Mouse (Mus musculus) forebrain, embryonic 16.5 days (tissue): ENCODE data around the gene Tbc1d9b. TPM values are rescaled to one million over a fixed set of nuclear protein-coding genes. Genes with fewer than 3 reads are reported as not detected.

Experiments
- ATAC-seq: fragments of 200-750 bp; cut with Nextera tagmentation; 2 replicates; pipeline ENCODE4 v1.8.0; 2017; ENCODE audit warnings: mild to moderate bottlenecking, moderate library complexity
- H3K27ac ChIP-seq: fragments of 300-500 bp; sonication (generic); 2 replicates; pipeline ENCODE4 v1.5.1; 2014; ENCODE audit warnings: low read length, control low read depth
- H3K27me3 ChIP-seq: fragments of 300-500 bp; sonication (generic); replicated peaks from 2 replicates; pipeline ENCODE4 v1.6.1; 2014; ENCODE audit warnings: low read length; ENCODE audit not compliant: control insufficient read depth, insufficient read depth
- H3K36me3 ChIP-seq: fragments of 300-500 bp; sonication (generic); 2 replicates; pipeline ENCODE4 v1.6.1; 2014; ENCODE audit not compliant: control insufficient read depth, insufficient read depth
- H3K4me1 ChIP-seq: fragments of 300-500 bp; sonication (generic); replicated peaks from 2 replicates; pipeline ENCODE4 v1.6.1; 2014; ENCODE audit warnings: low read length; ENCODE audit not compliant: control insufficient read depth, insufficient read depth
- H3K4me2 ChIP-seq: fragments of 300-500 bp; sonication (generic); 2 replicates; pipeline ENCODE4 v1.6.1; 2014; ENCODE audit warnings: mild to moderate bottlenecking, low read length, control low read depth
- H3K4me3 ChIP-seq: fragments of 300-500 bp; sonication (generic); replicated peaks from 2 replicates; pipeline ENCODE4 v1.5.1; 2014; ENCODE audit warnings: mild to moderate bottlenecking, low read length, control low read depth
- H3K9ac ChIP-seq: fragments of 300-500 bp; sonication (generic); replicated peaks from 2 replicates; pipeline ENCODE4 v1.6.1; 2014; ENCODE audit warnings: low read depth, low read length, control low read depth
- H3K9me3 ChIP-seq: fragments of 300-500 bp; sonication (generic); 2 replicates; pipeline ENCODE4 v1.6.1; 2016; ENCODE audit warnings: low read length; ENCODE audit not compliant: control insufficient read depth
- WGBS: fragments of 180-500 bp; shearing (Covaris S2); extraction: QIAGEN DNeasy Blood & Tissue Kit; methylation state at CpG from one replicate; pipeline ENCODE4 v1.1.7; 2014; 5-methylcytosine and 5-hydroxymethylcytosine counted together
- polyA plus RNA-seq: library from polyadenylated mRNA; unstranded; fragments of >200 nt; fragmentation: Nextera tagmentation; extraction: Ambion mirVana; gene quantifications from 2 replicates; pipeline ENCODE4 v1.2.1, GENCODE M21; 2015

The Tbc1d9b gene
- polyA plus RNA-seq, 1 experiment from 2014 or later = 43.6 TPM

DNA sequence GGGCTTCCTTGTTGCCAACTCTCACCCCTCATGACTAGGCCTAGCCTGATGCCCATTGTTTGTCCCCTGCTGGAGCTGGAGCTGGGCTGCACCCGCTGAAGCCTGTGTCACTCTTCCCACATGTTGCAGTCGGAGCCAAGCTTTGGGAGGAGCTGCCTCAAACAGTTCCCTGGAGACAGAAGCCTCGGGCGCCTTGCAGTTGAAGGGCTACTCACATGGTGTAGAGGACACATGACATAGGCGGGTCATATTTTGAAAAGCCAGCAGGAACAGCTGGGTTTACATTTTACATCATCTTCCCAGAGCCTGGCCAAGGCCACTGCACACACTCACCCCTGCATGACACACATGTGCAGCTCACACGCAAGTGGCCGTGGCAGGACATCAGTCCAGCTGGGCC lies 18.0 kb downstream of the Tbc1d9b start:
- no peak overlapping the region for H3K27ac ChIP-seq
- H3K4me3 ChIP-seq = no peak overlapping the region
- ATAC-seq = no peak
- peaks cover 62% of the 10 kb centered on the region for H3K36me3 ChIP-seq
- H3K9ac ChIP-seq = no peak overlapping the region
- 89% methylated on average over 7 of the region's 7 CpGs for WGBS
- no peaks in the 10 kb centered on the region for H3K4me1 ChIP-seq
- H3K9me3 ChIP-seq = no peaks in the 10 kb centered on the region
- no peak overlapping the region for H3K4me2 ChIP-seq
- H3K27me3 ChIP-seq = no peaks in the 10 kb centered on the region

DNA sequence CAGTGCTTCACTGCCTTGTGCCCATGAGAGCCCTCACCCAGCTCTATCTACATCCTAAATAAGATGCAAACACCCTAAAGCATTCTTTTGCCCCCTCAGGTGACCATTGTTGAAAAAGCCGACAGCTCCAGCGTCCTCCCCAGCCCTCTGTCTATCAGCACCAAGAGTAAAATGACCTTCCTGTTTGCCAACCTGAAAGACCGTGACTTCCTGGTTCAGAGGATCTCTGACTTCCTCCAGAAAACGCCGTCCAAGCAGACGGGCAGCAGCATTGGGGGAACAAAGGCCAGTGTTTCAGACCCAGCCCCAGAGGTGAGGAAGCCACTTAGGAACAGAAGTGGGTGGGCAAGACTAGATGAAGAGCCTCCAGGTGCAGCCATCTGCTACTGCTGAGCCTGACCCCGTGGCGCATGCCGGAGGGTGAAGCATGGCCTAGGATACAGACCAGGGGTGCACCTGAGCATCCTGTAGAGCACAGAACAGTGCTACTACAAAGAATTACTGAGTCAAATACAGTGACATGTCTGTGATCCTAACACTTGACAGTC lies 18.5 kb downstream of the Tbc1d9b start:
- no peak for ATAC-seq
- peaks cover 62% of the 10 kb centered on the region for H3K36me3 ChIP-seq
- H3K27ac ChIP-seq = no peak overlapping the region
- no peak overlapping the region for H3K9ac ChIP-seq
- 95% methylated on average over 9 of the region's 9 CpGs for WGBS
- H3K4me1 ChIP-seq = no peaks in the 10 kb centered on the region
- H3K4me2 ChIP-seq = no peak overlapping the region
- no peaks in the 10 kb centered on the region for H3K9me3 ChIP-seq
- no peak overlapping the region for H3K4me3 ChIP-seq
- no peaks in the 10 kb centered on the region for H3K27me3 ChIP-seq

DNA sequence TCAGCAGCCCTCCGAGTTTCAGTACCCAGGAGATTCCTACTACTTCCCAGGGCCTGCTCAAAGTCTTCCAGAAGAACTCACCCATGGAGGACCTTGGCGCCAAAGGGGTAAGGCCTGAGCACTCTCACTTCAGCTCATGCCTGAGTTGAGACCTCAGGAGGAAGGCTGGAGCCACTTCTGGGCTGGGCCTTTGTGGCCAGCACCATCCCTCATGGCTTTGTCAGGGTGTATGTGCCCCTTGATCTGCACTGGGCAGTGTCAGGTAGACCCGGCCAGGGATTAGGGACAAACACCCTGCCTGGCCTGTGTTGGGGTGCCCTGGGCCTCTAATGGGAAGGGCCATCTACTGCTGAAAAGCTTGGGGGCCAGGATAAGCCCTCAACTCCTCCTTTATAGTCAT lies 20.2 kb downstream of the Tbc1d9b start:
- Histone ChIP-seq H3K27ac (no peak overlapping the region), H3K4me3 (no peak overlapping the region), H3K4me1 (no peaks in the 10 kb centered on the region), H3K9ac (no peak overlapping the region), H3K36me3 (peaks cover 62% of the 10 kb centered on the region), H3K4me2 (no peak overlapping the region), H3K27me3 (no peaks in the 10 kb centered on the region), H3K9me3 (no peaks in the 10 kb centered on the region)
- no peak for ATAC-seq
- 87% methylated on average over 3 of the region's 3 CpGs for WGBS

DNA sequence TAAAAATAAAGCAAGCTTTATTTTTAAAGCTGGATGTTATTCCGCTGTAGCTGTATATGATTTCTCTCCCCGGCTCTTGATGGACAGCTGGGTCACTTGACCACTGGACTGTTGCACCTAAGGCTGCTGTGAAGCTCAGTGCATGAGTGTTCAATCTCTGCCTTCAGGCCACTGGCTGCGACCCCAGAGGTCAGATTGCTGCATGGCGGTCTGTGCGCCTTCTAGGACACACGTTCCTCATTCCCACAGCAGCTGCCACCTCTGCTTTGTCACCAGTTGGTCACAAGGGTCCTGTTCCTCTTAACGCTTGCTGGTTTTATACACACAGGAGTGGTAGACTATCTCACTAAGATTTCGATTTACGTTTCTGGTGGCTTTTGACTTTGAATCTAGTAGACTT lies 23.0 kb downstream of the Tbc1d9b start:
- H3K4me2 ChIP-seq = no peak overlapping the region
- H3K27me3 ChIP-seq = no peaks in the 10 kb centered on the region
- H3K4me1 ChIP-seq = no peaks in the 10 kb centered on the region
- no peak overlapping the region for H3K9ac ChIP-seq
- peaks cover 63% of the 10 kb centered on the region for H3K36me3 ChIP-seq
- no peak overlapping the region for H3K4me3 ChIP-seq
- ATAC-seq = no peak
- no peak overlapping the region for H3K27ac ChIP-seq
- WGBS = 86% methylated on average over 9 of the region's 9 CpGs
- no peaks in the 10 kb centered on the region for H3K9me3 ChIP-seq

DNA sequence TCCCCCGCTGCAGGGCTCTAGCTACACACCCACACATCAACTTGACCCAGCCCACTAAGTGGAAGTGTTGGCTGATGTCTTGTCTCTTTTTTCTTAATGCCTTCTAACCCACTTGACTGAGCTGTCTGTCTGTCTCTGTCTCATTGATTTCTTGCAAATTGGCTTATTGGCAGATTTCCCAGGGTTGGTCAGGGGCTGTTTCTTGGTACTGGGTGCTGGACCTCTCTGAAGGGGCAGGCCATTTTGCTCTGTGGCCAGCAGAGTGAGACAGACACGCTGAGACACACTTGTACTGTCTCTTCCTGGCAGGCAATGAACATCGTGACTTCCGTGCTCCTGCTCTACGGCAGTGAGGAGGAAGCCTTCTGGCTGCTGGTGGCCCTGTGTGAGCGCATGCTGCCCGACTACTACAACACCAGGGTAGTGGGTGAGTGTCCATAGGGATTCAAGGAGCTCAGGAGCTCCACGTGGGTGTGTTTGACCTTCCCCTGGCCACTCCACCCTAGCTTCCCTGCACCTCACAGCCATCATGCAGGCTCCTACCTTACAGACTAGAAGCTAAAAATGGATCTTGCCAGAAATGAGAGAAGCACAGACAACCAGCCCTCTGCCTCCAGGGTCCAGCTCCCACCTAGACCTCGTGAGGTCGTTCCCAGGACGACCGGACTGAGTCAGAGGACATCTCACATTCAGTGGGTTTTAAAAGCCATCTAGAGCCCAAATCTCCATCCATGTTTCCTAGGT lies 23.8 kb downstream of the Tbc1d9b start:
- no peaks in the 10 kb centered on the region for H3K9me3 ChIP-seq
- H3K27me3 ChIP-seq = no peaks in the 10 kb centered on the region
- H3K4me2 ChIP-seq = no peak overlapping the region
- peaks cover 57% of the 10 kb centered on the region for H3K36me3 ChIP-seq
- H3K27ac ChIP-seq = no peak overlapping the region
- ATAC-seq = no peak
- H3K4me1 ChIP-seq = no peaks in the 10 kb centered on the region
- WGBS = 89% methylated on average over 12 of the region's 12 CpGs
- no peak overlapping the region for H3K9ac ChIP-seq
- H3K4me3 ChIP-seq = no peak overlapping the region

DNA sequence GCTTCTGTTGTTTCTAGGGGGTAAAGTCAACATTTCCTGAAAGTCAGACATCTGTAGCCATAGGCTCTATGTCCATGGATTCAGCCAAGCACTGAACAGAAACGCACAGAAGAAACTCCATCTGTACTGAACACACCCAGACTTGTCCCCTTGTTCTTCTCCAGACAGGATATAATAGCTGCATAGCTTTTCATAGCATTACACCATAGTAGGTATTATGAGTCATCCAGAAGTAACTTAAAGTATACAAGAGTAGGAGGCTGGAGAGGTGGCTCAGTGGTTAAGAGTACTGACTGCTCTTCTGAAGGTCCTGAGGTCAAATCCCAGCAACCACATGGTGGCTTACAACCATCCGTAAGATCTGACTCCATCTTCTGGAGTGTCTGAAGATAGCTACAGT lies 24.6 kb downstream of the Tbc1d9b start:
- Histone ChIP-seq H3K4me1 (no peaks in the 10 kb centered on the region), H3K27me3 (no peaks in the 10 kb centered on the region), H3K4me3 (no peak overlapping the region), H3K27ac (no peak overlapping the region), H3K9me3 (no peaks in the 10 kb centered on the region), H3K36me3 (peaks cover 48% of the 10 kb centered on the region), H3K4me2 (no peak overlapping the region), H3K9ac (no peak overlapping the region)
- no peak for ATAC-seq
- WGBS = 90% methylated on average over 2 of the region's 2 CpGs

DNA sequence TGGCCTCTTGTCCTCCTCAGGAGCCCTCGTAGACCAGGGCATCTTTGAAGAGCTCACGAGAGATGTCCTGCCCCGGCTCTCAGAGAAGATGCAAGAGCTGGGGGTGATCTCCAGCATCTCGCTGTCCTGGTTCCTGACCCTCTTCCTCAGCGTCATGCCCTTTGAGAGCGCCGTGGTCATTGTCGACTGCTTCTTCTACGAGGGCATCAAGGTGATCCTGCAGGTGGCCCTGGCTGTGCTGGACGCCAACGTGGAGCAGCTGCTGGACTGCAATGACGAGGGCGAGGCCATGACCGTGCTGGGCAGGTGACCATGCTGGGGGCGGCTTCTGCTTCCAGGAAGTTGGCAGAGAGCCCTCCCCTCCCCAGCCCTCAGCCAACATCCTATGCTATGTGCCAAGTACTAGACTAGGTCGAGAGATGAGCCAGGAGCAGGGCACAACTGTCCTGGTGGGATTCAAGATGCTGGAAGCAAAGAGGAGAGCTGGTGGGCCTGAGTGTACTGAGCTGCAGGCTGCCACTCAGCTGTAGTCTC lies 25.6 kb downstream of the Tbc1d9b start:
- H3K9me3 ChIP-seq = no peaks in the 10 kb centered on the region
- H3K9ac ChIP-seq = no peak overlapping the region
- no peaks in the 10 kb centered on the region for H3K4me1 ChIP-seq
- no peak overlapping the region for H3K4me2 ChIP-seq
- H3K4me3 ChIP-seq = no peak overlapping the region
- ATAC-seq = no peak
- no peak overlapping the region for H3K27ac ChIP-seq
- no peaks in the 10 kb centered on the region for H3K27me3 ChIP-seq
- 92% methylated on average over 16 of the region's 16 CpGs for WGBS
- H3K36me3 ChIP-seq = peaks cover 40% of the 10 kb centered on the region

DNA sequence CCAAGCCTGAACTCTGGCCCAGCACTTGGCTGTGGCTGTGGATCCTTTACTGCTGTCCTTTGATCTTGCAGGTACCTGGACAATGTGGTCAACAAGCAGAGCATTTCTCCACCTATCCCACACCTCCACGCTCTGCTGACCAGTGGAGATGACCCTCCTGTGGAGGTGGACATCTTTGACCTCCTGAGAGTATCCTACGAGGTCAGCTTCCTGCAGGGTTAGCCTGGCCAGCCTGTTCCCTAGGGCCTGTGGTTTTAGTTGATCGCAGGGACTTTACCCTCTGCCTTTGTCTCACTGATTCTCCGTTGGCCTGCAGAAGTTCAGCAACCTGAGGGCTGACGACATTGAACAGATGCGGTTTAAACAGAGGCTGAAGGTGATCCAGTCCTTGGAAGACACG lies 27.1 kb downstream of the Tbc1d9b start:
- ATAC-seq = no peak
- Histone ChIP-seq H3K27me3 (no peaks in the 10 kb centered on the region), H3K4me2 (no peak overlapping the region), H3K4me3 (no peak overlapping the region), H3K4me1 (no peaks in the 10 kb centered on the region), H3K9me3 (no peaks in the 10 kb centered on the region), H3K9ac (no peak overlapping the region), H3K36me3 (peaks cover 34% of the 10 kb centered on the region), H3K27ac (no peak overlapping the region)
- WGBS = 95% methylated on average over 7 of the region's 7 CpGs

DNA sequence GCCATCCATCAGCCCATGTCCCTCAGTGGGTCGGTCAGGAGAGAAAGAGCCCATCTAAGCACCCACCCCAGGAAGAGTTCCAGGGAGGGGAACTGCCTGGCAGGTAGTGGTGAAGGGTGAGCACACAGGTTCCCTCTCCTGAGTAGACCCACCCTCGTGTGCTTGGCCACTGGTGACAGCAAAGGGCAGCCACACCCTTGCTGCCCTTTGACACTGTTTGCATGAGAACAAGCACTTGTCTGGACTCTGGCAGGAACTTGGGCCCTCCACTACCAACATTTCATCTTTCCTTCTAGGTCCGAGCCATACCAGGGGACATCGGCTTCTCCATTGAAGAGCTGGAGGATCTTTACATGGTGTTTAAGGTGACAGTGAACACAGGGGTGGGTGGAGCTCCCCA lies 28.2 kb downstream of the Tbc1d9b start:
- no peak overlapping the region for H3K27ac ChIP-seq
- H3K4me2 ChIP-seq = no peak overlapping the region
- WGBS = 87% methylated on average over 4 of the region's 4 CpGs
- no peak overlapping the region for H3K4me3 ChIP-seq
- no peak overlapping the region for H3K9ac ChIP-seq
- H3K27me3 ChIP-seq = no peaks in the 10 kb centered on the region
- no peaks in the 10 kb centered on the region for H3K4me1 ChIP-seq
- peaks cover 30% of the 10 kb centered on the region for H3K36me3 ChIP-seq
- ATAC-seq = no peak
- H3K9me3 ChIP-seq = no peaks in the 10 kb centered on the region
